Mouse (Mus musculus) spleen, postnatal 4 days (tissue): Measurements from ENCODE around the gene Ric8b.
A peak's percentile ranks its signal among the peaks of the same experiment; 100 is the strongest.

ENCODE experiments used
- DNase-seq, 2 experiments: peaks; one replicate each; pipeline ENCODE4 v3.0.0; 2022; ENCODE audit warnings: low spot score in 2 of 2

The Ric8b gene

GRCm38 (mm10) chr10:84960380-84960930 is 43.0 kb downstream of the Ric8b start:
- no peak for DNase-seq

DNA sequence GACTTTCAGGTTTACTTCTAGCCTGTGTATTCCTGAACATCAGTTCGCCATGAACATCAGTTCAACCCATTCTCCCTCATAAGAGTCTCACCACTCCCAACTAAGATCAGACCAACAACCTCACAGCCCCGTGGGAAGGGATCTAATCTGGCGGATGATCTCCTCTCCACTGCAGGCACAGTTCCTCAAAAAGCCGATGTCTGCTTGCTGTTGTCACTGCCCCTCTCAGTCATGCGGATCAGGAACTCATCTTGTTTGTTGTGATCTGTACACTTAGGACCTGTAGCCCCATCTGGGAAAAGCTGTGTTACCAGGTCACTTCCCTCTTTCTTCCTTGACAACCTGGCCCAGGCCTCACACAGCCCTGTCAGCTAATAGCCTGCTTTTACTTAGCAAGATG is 45.7 kb downstream of the Ric8b start:
- no peak for DNase-seq

DNA sequence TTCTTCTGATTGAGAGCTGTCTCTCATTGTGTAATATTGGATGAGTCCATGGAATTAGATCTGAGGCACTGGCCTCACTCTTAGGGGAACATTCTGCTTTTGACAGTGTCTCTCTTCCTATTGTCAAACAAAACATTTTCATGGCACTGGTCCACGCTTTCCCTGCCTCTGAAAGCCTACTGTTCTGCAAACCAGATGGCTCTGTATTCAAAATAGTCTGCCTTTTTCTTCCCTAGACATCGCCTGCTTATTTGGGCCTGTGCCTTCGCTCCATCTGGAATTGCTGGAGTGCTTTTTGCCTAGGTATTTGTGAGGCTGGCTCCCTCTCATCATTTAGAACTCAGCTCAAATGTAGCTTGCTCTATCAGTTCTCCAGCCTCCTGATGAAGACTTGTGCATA is 46.3 kb downstream of the Ric8b start:
- no peak for DNase-seq

DNA sequence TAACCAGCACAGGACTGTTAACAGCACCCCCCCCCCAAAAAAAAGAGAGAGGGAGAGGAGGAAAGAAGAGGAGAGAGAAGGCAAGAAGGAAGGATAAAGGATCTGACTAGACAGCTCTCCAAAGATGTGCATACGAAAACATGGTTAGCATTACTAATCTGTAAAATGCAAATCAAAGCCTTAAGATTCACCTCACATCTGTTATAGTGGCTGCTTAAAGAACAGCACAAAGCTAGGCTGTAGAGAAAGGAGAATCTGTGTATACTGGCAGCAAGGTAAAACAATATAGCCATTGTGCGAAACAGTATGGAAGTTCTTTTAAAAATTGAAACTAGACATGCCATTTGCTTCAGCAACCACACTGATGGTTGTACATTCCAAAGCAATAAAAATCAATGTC is 49.1 kb downstream of the Ric8b start:
- DNase-seq: no peak

DNA sequence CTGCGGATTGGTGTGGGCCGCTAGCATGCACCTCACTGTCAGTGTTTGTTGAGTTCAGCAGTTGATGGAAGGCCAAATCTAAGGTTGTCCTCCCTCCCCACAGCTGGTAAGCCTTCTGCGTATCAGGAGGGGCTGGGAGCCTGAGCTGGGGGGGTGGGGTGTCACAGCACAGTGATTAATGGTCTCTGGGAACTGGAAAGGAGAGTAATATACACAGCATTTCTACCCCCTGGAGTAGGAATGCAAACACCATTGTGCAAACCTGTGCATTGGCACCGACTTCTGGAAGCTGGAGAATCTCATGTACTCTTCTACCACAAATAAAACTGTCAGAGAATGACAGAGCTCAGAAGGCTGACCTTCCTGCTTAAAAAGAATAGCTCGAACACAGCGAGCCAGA is 50.2 kb downstream of the Ric8b start:
- no peak for DNase-seq

DNA sequence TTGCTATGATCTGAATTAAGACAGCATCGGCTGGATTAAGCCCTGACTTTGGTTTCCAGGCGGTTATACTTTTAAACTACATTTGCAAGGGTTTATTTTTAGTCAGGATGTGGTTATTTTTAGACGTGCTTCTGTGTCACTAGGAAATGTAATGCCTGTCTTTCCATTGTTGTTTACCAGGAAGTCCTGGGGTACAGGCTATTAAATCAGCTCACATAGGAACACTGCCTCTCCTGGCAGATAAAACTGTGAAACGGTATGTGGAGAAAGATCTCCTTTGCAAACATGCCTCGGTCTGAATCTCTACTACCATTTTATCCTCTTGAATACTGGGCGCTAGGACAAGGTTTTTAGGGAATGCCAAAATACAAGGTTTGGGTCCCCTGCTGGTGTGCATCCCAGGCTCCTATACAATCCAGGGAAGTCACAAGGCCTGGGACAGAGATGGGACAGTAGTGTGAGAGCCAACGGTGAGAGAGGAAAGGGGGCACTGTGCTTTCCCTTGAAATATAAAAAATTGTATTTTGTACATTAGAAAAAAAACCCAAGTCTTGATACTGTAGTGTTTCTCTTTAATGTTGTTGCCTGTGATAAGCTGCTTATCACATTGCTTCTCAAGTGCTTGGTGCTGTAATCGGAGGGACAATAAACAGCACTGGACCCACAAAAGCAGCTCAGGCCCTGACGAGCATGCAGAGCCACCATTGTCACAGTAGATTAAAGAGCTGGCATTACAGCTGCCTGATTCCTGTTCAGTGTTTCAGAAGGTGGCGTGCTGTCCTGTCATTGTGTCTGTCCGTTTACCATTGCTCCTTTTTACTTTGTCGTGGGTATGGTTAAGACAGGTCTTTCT is 51.7 kb downstream of the Ric8b start:
- DNase-seq: no peak

DNA sequence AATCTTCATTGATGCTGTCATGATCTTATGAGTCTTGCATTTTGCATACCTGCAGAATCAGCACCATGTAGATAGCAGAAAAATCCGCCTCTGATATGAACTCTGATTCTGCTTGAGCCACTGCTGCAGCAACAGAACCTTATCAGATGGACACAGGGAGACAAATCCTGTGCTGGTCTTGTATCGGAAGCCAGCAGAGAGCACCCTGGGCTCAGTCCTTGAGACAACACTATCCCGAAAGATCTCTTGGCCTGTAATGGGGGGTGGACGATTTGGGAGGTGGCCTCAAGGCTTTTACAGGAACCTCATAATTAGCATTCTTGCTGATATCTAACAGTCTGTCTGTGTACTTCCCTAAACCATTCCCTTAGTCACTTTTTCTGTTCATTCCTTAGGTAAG is 57.8 kb downstream of the Ric8b start:
- no peak for DNase-seq

GRCm38 (mm10) chr10:84976588-84977351 is 59.4 kb downstream of the Ric8b start:
- DNase-seq: no peak

DNA sequence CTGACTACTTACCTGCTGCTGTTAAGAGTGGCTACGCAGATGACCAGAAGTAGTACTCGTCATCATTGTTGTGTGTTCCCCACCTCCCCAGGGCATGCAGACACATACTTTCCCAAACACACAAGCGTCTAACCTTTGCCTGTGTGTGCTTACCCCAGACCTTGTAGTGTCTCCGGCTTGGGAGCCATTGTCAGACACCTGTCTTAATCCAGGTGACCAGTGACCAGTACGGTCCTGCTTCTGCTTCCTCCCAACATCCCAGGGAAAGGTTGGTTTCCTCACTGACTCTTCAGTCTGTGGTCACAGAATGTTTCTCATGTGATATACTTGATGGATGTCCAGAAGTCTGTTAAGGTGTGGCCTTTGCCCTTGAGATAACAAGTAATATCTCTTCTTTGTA is 62.9 kb downstream of the Ric8b start:
- DNase-seq: no peak

DNA sequence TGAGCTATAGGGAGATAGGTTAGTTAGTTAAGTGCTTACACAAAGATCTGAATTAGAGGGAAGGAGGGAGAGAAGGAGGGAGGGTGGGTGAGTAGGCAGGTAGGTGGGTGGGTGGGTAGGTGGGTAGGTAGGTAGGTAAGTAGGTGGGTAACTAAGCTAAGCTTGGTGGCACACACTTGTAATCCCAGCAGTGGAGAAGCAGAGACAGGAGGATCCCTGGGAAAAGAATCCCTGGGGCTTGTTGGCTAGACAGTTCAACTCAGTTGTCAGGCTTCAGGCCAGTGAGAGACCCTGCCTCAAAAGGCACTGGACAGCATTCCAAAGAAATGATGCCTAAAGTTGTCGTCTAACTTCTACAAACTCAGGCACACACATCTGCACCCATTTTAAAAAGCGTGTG is 64.0 kb downstream of the Ric8b start:
- DNase-seq: no peak

GRCm38 (mm10) chr10:84982675-84983074 is 65.3 kb downstream of the Ric8b start:
- DNase-seq: no peak

DNA sequence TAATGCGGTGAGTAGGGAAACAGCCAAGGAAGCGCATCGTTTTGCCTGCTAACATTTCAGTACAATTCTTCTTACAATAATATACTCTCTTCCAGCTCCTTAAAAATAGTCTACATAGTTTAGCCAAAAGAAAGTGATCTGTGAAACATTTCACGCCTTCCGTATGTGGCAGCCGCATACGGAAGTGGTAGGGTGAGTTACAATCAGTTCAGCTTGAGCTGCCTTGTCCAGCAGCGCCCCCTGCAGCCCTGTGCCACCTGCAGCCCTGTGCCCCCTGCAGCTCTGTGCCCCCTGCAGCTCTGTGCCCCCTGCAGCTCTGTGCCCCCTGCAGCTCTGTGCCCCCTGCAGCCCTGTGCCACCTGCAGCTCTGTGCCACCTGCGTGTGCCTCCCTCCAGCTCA is 68.5 kb downstream of the Ric8b start:
- peak; percentile 26 to 73 for DNase-seq

DNA sequence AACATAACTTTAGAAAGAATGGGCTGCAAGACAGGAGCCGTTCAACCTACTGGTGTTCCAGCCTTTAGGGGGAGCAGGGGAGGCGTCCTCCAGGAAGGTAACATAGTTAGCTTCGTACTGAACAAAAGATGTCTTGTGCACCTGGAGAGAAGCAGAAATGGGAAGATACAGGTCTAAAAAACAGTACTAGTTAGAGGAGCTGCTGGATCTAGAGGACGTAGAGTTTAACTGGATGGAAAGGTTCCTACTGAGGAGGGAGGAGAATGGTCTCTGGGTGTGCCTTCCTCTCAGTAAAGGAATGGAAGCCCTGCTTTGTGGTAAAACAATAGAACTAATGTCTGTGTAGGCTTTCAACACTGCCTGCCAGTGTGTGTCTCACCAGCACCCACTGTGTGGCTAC is 70.2 kb downstream of the Ric8b start:
- no peak for DNase-seq

DNA sequence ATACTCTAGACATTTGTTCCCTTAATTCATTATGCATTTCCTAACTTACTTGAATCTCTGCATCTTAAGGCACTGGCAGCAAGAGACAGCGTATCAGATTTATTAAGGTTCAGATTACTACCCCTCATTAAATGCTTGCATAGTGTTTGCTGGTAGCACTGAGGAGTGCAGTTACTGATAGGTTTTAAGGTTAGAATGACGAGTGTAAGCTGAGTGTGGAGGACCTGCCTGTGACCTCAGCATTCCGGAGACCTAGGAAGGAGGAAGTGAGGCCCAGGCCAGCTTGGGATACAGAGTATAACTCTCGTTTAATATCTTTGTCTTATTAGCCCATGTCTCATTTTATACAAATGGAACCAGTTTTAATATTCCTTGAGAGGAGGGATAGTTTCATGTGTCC is 71.2 kb downstream of the Ric8b start:
- DNase-seq: no peak

DNA sequence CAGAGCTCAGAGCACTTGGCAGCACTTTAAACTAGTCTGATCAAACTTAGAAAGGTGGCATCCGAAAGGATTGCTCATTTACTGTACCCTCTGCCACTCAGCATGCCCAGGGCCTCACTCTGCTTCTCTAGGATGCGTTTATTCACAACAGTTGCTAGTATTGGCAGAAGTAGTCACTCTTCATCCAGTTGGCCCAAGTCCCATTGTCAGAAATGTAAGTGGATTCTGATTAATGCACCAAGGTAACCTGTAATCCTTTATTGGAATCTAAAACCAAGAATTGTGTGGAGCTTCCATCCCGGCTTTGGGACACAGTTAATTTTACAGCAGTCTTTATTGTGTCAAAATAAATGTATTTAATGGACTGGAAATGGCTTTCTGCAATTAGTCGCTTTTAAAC is 76.9 kb downstream of the Ric8b start:
- no peak for DNase-seq

DNA sequence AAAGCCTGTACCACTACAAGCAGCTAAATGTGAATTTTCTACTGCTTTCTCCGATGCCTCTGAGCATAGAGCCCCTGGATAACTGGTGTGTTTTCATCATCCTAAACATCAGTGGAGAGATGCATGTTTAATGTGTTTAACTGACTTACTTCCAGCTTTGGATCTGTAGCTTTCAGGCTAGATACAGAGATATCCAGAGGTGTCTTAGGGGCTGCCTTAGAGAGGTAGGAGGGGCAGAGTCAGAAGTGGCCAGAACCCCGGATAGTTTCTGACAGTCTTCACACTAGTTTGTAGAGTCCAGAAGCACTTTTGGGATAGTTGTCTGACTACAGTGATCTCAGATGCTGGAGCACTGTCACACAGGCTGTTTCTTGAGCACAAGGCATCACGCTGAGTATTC is 77.6 kb downstream of the Ric8b start:
- DNase-seq: no peak

GRCm38 (mm10) chr10:84996366-84996765 is 79.0 kb downstream of the Ric8b start:
- no peak for DNase-seq

DNA sequence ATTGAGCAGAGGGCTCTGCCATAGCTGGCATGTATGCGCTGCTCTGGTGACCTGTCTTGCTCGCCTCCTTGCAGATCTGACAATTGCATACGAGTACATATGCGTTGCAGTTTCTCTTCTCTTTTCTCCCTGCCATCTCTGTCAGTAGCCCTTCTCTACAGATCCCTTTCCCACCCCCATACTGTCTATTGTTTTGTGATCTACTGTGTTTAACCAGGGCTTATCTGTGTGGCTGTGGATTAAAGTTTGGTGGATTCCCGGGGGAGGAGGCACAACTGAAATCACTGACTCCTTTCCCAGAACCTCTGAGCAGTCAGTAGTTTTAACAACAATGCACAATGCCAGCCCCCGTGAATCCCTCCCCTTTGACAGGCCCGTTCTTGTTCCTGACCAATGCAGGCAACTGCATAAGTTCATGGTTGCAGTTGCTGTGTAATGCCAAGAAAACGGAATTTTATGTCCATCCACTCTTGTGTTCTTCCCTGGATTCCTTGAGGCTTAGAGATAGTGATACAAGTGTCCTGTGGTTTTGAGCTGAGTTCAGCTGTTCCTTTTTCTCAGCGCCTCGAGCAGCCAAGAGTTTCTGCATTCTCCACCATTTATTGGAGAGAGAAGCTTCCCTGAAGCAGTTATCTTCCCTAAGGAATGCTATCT is 80.3 kb downstream of the Ric8b start:
- DNase-seq: no peak

GRCm38 (mm10) chr10:84998225-84998579 is 80.8 kb downstream of the Ric8b start:
- DNase-seq: no peak

DNA sequence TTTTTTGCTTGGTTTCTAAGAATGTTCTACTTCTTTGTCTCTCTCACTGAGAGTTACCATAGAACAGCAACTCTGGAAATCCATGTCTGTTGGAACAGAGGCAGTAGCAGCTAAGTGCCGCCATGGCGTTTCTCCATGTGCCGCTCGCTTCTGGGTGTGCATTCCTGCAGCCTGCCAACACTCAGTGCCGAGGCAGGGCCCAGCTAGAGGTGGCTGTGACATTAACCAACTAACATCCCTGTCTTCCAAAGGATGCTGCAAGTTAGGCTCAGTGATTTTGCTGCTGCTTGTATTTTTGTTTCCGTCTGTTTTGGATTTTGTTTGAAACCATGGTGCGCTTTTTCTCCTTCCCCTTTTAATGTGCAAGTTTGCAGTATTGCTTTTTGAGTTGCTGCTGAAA is 84.5 kb downstream of the Ric8b start:
- DNase-seq: no peak

DNA sequence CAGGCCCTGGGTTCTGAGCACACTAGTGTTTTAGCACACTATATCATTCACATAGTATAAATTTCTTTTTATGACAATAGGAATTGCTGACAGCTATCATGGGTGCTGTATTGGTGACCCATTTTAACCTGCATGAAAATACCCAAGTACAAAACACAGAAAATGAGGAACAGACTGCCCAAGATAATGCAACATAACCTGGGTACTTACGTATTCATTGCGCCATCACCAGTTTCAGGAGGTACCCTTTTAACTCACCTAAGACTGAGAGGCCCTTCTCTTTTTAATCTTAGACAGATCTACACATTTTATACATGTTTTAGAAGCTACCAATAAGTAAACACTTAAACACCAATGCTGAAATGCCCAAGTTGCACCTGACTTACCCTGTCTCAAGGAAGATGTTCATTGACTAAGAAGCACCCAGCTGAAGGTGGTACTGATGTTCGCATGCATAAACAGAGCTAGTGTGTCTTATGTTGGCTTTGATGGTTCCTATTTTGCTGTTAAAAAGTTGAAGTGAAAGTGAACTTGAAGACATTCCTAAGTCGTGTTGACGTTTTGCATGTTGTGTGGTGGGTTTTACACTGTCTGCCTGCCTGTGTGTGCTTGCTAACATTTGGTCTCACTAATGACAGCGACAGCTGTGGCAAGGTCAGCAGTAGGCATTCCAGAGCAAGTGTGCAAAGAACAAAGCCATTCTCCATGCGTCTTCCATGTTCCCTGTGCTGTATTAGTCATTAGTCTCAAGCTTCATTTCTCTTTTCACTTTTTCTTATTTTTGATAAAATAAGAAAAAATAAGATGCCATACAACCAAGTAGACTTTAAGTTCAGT is 86.0 kb downstream of the Ric8b start:
- no peak for DNase-seq
